Mouse (Mus musculus) gonadal fat pad, adult 2 months (tissue): ENCODE results near the gene Nxnl2. TPM values are rescaled to one million over a fixed set of nuclear protein-coding genes. Genes with fewer than 3 reads are reported as not detected.
"Not testable (repeated sequence)": the region's sequence is repeated elsewhere in the genome, so short reads cannot be mapped to it uniquely, and the experiment has no call there.

Experiments
- DNase-seq: peaks from one replicate; pipeline ENCODE4 v3.0.0-alpha.2; 2012; ENCODE audit warnings: low read depth
- polyA plus RNA-seq: library from polyadenylated mRNA; depleted of rRNA; stranded (reverse); fragments of >200 nt; gene quantifications from 2 replicates; pipeline ENCODE4 v1.2.3, GENCODE M21; 2012

The Nxnl2 gene
- polyA plus RNA-seq, 1 experiment, result 4.6 TPM

DNA sequence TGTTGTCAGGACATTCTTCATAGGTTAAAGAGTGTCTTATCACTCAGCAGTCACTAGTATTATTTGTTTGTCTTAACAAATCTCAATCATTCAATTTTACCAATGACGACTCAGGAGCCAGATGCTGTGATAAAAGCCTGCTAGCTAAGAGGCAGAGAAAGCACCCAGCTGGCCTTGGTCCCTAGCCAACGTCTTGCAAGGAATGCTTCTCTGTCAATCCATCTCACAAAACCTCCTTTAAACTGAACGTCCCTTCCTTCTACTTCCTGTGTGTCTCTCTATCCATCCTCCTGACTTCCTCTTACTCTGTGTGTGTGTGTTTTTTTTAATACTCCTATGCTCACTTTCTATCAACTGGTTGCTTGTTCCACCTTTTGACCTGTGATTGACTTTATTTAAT, 8.5 kb downstream of the Nxnl2 start:
- no peak for DNase-seq

- no peak for DNase-seq
Measured at GRCm38 (mm10) chr13:51182236-51182635, 11.4 kb downstream of the Nxnl2 start.

GRCm38 (mm10) chr13:51184896-51185295, 14.1 kb downstream of the Nxnl2 start:
- no peak for DNase-seq

DNA sequence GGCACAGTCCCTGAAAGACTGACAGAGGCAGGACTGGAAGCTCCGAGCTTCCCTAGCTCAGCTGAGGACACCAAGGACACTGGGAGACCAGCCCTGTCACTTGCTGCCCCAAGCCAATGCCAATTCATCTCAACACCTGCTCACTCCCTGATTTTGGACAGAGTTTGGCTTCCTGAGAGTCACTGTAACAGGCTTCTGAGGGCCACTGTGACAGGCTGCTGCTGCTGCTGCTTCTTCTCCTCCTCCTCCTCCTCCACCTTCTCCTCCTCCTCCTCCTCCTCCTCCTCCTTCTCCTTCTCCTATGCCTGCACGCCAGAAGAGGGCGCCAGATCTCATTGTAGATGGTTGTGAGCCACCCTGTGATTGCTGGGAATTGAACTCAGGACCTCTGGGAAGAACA, 19.5 kb downstream of the Nxnl2 start:
- DNase-seq, result no peak

DNA sequence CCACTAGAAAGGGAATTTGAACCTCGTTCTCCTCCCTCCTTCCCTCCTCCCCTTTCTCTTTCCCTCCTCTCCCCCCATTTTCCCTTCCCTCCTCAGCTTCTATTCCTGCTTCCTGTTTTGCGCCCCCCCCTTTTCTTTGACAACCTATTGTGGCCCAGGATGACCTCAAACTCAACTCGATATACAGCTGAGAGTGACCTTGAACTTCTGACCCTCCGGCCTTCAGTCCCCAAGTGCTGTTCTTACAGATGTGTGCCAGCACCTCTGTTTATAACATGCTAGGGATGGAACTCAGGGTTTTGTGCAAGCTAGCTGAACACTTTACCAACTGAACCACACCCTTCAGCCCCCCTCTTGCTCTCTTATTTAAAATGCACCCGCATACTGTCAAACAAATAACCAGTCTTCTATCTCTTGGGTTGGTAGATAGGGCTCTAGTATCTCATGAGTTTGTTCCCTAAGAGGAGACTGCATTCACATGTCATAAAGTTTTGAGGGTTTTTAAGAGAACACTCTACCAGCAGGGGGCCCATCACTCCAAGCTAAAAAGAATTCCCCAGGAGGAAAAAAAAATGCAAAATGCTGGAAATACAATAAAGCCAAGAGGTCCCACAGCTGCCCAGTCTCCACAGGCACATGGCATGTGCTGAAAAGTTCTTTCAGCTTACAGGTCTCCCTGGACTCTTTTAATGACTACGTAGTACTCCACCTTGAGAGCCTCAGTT, 20.8 kb downstream of the Nxnl2 start:
- no peak for DNase-seq

DNA sequence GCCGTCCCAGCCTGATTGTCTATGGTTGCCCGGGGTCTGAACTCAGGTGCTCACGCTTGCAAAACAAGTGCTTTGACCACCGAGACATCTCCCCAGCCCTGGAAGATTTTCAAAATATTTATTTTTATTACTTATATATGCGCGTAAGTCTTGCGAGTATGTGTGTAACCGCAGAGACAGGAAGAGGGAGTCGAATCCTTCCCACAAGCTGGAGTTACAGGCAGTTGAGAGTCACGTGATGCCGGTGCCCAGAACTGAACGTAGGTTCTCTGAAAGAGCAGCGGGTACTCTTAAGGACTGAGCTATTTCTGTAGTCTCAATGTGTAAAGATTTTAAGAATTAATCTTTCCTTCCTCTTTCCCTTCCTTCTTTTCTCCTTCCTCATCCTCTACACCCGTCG, 23.1 kb downstream of the Nxnl2 start:
- DNase-seq, result no peak

DNA sequence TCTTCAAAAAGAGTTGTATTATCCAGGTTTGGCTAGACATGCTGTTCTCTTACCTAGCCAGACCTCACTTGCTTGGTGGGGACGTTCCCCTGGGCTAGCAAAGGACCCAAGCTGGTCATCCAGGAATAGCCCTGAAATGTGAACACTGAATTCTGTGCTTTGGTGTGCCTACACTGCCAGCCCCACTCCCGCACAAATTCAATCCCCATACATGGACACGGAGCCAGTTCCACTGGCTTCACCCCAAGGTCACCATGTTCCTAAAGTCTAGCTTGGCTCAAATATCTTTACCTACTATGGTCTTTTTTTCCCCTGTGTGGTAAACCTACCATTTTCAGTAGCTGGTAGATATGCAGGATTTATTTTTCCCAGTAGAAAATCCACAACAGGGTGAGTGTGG, 26.9 kb downstream of the Nxnl2 start:
- no peak for DNase-seq

DNA sequence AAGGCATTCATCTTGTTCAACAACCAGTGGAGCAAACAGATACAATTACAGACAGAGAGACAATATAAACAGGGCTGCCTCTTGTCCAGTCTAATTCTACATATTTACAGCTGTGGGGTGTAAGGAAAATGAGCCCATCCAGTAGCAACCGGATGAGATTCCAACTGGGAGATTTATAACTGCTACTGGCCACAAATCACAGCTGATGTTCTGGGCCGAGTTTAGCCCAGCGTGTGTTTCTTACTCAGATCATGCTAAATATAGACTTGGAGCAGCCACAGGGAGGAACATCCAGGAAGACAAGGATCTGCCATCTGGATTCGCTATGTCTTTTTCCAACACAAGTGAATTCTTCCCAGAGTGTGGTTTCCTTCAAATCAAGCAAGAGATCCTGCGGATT, 27.4 kb downstream of the Nxnl2 start:
- DNase-seq, result no peak

- DNase-seq, result not testable (repeated sequence)
Measured at GRCm38 (mm10) chr13:51201985-51202843, 31.4 kb downstream of the Nxnl2 start.

DNA sequence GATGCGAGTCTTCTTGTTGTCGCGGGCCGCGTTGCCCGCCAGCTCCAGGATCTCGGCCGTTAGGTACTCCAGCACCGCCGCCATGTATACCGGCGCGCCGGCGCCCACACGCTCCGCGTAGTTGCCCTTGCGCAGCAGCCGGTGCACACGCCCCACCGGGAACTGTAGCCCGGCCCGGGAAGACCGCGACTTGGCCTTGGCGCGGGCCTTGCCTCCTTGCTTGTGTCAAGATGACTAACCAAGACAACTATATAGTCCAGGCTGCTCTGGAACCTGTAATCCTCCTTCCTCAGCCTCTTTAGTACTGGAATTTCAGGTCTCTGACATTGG, 32.0 kb downstream of the Nxnl2 start:
- not testable (repeated sequence) for DNase-seq

- no peak for DNase-seq
Measured at GRCm38 (mm10) chr13:51203467-51203866, 32.6 kb downstream of the Nxnl2 start.

- not testable (repeated sequence) for DNase-seq
Measured at GRCm38 (mm10) chr13:51204081-51204480, 33.3 kb downstream of the Nxnl2 start.

- no peak for DNase-seq
Measured at GRCm38 (mm10) chr13:51207965-51208364, 37.1 kb downstream of the Nxnl2 start.

DNA sequence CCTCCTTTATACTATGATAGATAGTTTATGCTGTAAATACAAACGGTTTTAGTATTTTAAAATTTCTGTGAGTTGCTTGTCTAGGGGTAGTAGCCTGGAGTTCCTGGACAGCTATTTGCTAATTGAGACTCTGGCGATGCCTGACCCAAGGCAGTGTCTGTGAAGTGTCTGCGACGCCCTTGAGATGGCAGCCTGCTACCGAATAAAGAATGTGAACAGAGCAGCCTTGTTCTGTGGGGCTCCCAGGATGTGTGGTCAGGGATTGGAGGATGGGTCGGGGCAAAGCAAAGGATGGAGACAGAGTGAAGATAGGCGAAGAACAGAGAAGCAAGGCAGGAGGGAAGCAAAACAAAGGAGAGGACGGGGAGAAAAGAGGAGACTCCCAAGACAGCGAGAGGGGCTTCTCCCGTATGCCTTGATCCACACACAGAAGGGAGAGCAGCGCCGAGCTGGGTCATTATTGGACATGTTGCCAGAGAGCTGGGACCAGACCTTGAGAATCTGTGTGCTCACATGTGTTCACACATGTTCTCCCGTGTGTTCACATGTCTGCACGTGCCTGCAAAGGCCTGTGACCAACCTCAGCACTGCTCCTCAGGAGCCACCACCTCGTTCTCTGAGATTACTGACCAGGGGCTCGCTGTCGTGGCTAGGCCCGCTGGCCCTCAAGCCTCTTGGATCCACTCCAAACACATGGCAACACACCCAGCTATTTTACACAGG, 37.7 kb downstream of the Nxnl2 start:
- no peak for DNase-seq

GRCm38 (mm10) chr13:51210639-51211038, 39.8 kb downstream of the Nxnl2 start:
- no peak for DNase-seq

DNA sequence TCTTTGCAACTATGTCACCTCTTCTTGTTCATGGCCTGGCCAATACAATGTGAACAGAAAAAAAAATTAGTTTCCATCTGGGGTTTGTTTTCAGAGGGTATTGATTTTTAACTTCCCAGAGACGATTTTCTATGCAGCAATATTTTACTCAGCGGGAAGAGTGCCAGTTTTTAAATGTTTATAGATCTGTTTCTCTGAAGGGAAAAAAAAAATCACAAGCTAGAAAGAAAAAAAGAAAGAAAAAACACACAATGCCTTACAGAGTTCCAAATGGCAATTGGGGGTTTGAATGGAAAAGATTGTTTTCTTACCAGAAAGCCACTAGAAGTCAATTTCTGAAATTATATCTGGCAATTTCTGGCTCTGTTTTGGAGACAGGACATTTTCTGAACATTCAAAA, 43.9 kb downstream of the Nxnl2 start:
- DNase-seq, result no peak

- no peak for DNase-seq
Measured at GRCm38 (mm10) chr13:51220897-51221296, 50.1 kb downstream of the Nxnl2 start.

GRCm38 (mm10) chr13:51221425-51222160, 50.8 kb downstream of the Nxnl2 start:
- DNase-seq, result no peak
